Mouse (Mus musculus) intestine, postnatal 0 days (tissue): ENCODE measurements at regions not wholly inside any gene's neighbourhood (a gene's known extent, or its start where the extent isn't known, plus 50 kb on each side); places are given as distances from the start of the nearest gene placed in this dataset.

ENCODE experiments used
- ATAC-seq: fragments of 200-750 bp; cut with Nextera tagmentation; 2 replicates; pipeline ENCODE4 v1.8.0; 2017; ENCODE audit warnings: mild to moderate bottlenecking, moderate TSS enrichment, moderate library complexity
- H3K27ac ChIP-seq: fragments of 300-500 bp; sonication (generic); 2 replicates; pipeline ENCODE4 v1.5.1; 2014; ENCODE audit warnings: mild to moderate bottlenecking, low read depth, low read length, moderate library complexity
- H3K27me3 ChIP-seq: fragments of 300-500 bp; sonication (generic); replicated peaks from 2 replicates; pipeline ENCODE4 v1.6.1; 2014; ENCODE audit warnings: low read length, mixed read lengths; ENCODE audit not compliant: control insufficient read depth, insufficient read depth
- H3K36me3 ChIP-seq: fragments of 300-500 bp; sonication (generic); 2 replicates; pipeline ENCODE4 v1.6.1; 2014; ENCODE audit warnings: mild to moderate bottlenecking, moderate library complexity; ENCODE audit not compliant: control insufficient read depth, insufficient read depth
- H3K4me1 ChIP-seq: fragments of 300-500 bp; sonication (generic); replicated peaks from 2 replicates; pipeline ENCODE4 v1.6.1; 2014; ENCODE audit warnings: antibody characterized with exemption, low read length, mixed read lengths; ENCODE audit not compliant: control insufficient read depth, insufficient read depth
- H3K4me2 ChIP-seq: fragments of 300-500 bp; sonication (generic); replicated peaks from 2 replicates; pipeline ENCODE4 v1.6.1; 2014; ENCODE audit warnings: low read depth, mild to moderate bottlenecking, moderate library complexity
- H3K4me3 ChIP-seq: fragments of 300-500 bp; sonication (generic); 2 replicates; pipeline ENCODE4 v1.5.1; 2014; ENCODE audit warnings: low read depth, low read length
- H3K9ac ChIP-seq: fragments of 300-500 bp; sonication (generic); 2 replicates; pipeline ENCODE4 v1.6.1; 2014; ENCODE audit warnings: mild to moderate bottlenecking, low read depth, low read length
- H3K9me3 ChIP-seq: fragments of 300-500 bp; sonication (generic); 2 replicates; pipeline ENCODE4 v1.6.1; 2016; ENCODE audit warnings: mixed run types; ENCODE audit not compliant: control insufficient read depth
- CTCF ChIP-seq: sonication (generic); IDR thresholded peaks from 2 replicates; pipeline ENCODE4 v1.5.1; 2016; ENCODE audit warnings: low read depth, mild to moderate bottlenecking, control low read depth, antibody characterized with exemption, moderate library complexity
- WGBS: fragments of 180-500 bp; shearing (Covaris S2); extraction: QIAGEN DNeasy Blood & Tissue Kit; methylation state at CpG from one replicate; pipeline ENCODE4 v1.1.7; 2014; 5-methylcytosine and 5-hydroxymethylcytosine counted together

GRCm38 (mm10) chr12:106464701-106465100, 454.7 kb downstream of the Vrk1 start:
- H3K27ac ChIP-seq, result no peak overlapping the region
- H3K4me3 ChIP-seq, result no peak overlapping the region
- no peaks in the 10 kb centered on the region for H3K36me3 ChIP-seq
- no peak for ATAC-seq
- H3K9me3 ChIP-seq, result no peaks in the 10 kb centered on the region
- H3K27me3 ChIP-seq, result no peaks in the 10 kb centered on the region
- H3K4me1 ChIP-seq, result no peaks in the 10 kb centered on the region
- H3K9ac ChIP-seq, result no peak overlapping the region
- 26% methylated on average over 11 of the region's 11 CpGs for WGBS
- H3K4me2 ChIP-seq, result no peak overlapping the region
- no peak for TF ChIP-seq CTCF

- no peak overlapping the region for H3K27ac ChIP-seq
- no peaks in the 10 kb centered on the region for H3K27me3 ChIP-seq
- no peak overlapping the region for H3K9ac ChIP-seq
- no peaks in the 10 kb centered on the region for H3K36me3 ChIP-seq
- no peak overlapping the region for H3K4me3 ChIP-seq
- WGBS, result 51% methylated on average over 18 of the region's 18 CpGs
- ATAC-seq, result no peak
- H3K4me1 ChIP-seq, result no peaks in the 10 kb centered on the region
- no peak overlapping the region for H3K4me2 ChIP-seq
- no peak for TF ChIP-seq CTCF
- no peaks in the 10 kb centered on the region for H3K9me3 ChIP-seq
These were observed 458.3 kb downstream of the Vrk1 start for GRCm38 (mm10) chr12:106468173-106468860.

DNA sequence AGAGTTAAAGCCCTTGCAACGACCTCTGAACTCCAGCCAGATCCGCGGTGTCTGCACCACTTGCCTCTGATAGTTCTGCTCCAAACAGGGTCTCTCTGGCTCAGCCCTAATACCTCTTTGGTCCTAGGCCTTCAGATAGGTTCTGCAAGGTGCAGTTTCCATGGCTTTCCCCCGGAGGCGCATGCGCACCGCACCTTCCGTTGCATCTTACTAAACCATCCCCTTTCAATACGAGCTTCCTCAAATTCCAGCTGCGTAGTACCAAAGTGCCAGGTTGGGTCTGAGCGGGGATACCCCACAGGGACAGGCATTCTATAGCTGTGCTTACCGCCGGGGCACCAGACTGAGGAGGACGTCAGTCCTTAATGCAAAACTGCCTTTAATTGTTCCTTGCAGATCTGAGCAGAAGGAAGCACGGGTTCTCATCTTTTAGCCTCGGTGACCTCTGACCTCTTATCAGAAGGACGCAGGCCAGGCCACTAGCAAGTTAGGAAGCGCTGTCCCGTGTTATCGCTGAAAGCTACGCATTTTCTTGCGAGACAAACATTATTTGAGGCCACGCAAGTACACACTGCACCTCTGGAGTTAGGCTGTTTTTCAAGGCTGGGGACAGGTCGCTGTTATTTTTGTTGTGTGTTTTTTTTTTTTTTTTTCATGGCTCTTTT, 464.6 kb downstream of the Vrk1 start:
- Histone ChIP-seq H3K27ac (no peak overlapping the region), H3K4me1 (no peaks in the 10 kb centered on the region), H3K9me3 (no peaks in the 10 kb centered on the region), H3K4me2 (no peak overlapping the region), H3K4me3 (no peak overlapping the region), H3K27me3 (peaks cover 37% of the 10 kb centered on the region), H3K36me3 (no peaks in the 10 kb centered on the region), H3K9ac (no peak overlapping the region)
- no peak for ATAC-seq
- 0 out of 2 replicates have a peak, but pooled peaks have one; percentile 3 for TF ChIP-seq CTCF
- 17% methylated on average over 24 of the region's 24 CpGs for WGBS

GRCm38 (mm10) chr12:106475486-106476050, 465.5 kb downstream of the Vrk1 start:
- no peak for ATAC-seq

GRCm38 (mm10) chr12:106477040-106477665, 467.1 kb downstream of the Vrk1 start:
- no peak for ATAC-seq
- Histone ChIP-seq H3K4me1 (no peaks in the 10 kb centered on the region), H3K9me3 (no peaks in the 10 kb centered on the region), H3K9ac (no peak overlapping the region), H3K4me3 (no peak overlapping the region), H3K36me3 (no peaks in the 10 kb centered on the region), H3K27ac (no peak overlapping the region), H3K27me3 (peaks cover 61% of the 10 kb centered on the region), H3K4me2 (no peak overlapping the region)
- WGBS, result 29% methylated on average over 8 of the region's 8 CpGs
- no peak for TF ChIP-seq CTCF

More at GRCm38 (mm10) chr12:106475486-106476050, 465.5 kb downstream of the Vrk1 start:
- WGBS, result 62% methylated on average over 8 of the region's 8 CpGs
- TF ChIP-seq CTCF, result no peak
- no peaks in the 10 kb centered on the region for H3K9me3 ChIP-seq
- H3K4me2 ChIP-seq, result no peak overlapping the region
- H3K9ac ChIP-seq, result no peak overlapping the region
- no peaks in the 10 kb centered on the region for H3K36me3 ChIP-seq
- H3K27me3 ChIP-seq, result peaks cover 45% of the 10 kb centered on the region
- H3K4me1 ChIP-seq, result no peaks in the 10 kb centered on the region
- no peak overlapping the region for H3K27ac ChIP-seq
- no peak overlapping the region for H3K4me3 ChIP-seq

DNA sequence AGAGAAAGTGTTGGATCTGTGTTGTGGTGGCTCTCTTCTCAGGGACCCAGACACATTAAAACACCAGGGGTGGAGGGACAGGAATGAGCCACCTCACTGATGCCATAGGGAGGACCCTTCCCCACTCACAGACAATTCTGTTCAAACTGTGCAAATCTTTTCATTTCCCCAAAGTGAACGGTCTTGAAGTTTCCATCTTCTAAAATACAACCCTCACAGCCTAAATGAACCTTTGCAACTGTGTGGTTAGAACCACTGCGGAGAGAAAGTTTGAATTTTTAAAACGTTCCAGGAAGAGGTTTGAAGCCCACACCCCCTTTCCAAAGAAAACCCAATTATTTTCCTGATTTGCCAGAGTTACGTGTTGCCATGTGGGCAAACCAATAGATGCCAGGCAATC, 467.7 kb downstream of the Vrk1 start:
- no peak overlapping the region for H3K4me2 ChIP-seq
- no peak overlapping the region for H3K9ac ChIP-seq
- H3K36me3 ChIP-seq, result no peaks in the 10 kb centered on the region
- peaks cover 62% of the 10 kb centered on the region for H3K27me3 ChIP-seq
- H3K4me3 ChIP-seq, result no peak overlapping the region
- no peak for TF ChIP-seq CTCF
- WGBS, result 20% methylated on average over 4 of the region's 4 CpGs
- ATAC-seq, result no peak
- H3K27ac ChIP-seq, result no peak overlapping the region
- no peaks in the 10 kb centered on the region for H3K4me1 ChIP-seq
- no peaks in the 10 kb centered on the region for H3K9me3 ChIP-seq
